Mouse (Mus musculus) urinary bladder, postnatal 4 days (tissue): ENCODE results near the gene Sept1.

Experiments
- DNase-seq, 2 experiments: peaks; one replicate each; pipeline ENCODE4 v3.0.0; 2021 to 2022; ENCODE audit warnings: low spot score in 2 of 2

Gene Sept1

GRCm38 (mm10) chr7:127218670-127219069 lies 14.3 kb downstream of the Sept1 start:
- no peak for DNase-seq

- DNase-seq = no peak
Observed at GRCm38 (mm10) chr7:127217901-127218642, 14.9 kb downstream of the Sept1 start.

GRCm38 (mm10) chr7:127217475-127217874 lies 15.5 kb downstream of the Sept1 start:
- no peak for DNase-seq

GRCm38 (mm10) chr7:127216307-127216706 lies 16.6 kb downstream of the Sept1 start:
- DNase-seq = no peak

GRCm38 (mm10) chr7:127214981-127215871 lies 17.7 kb downstream of the Sept1 start:
- peak in 1 of 2 experiments; percentile 64 for DNase-seq

- peak in 1 of 2 experiments; percentile 58 for DNase-seq
Observed at GRCm38 (mm10) chr7:127214521-127214920, 18.4 kb downstream of the Sept1 start.

- peak in 1 of 2 experiments; percentile 56 for DNase-seq
Observed at GRCm38 (mm10) chr7:127213930-127214329, 19.0 kb downstream of the Sept1 start.

- no peak for DNase-seq
Observed at GRCm38 (mm10) chr7:127213485-127213884, 19.4 kb downstream of the Sept1 start.

GRCm38 (mm10) chr7:127212432-127213250 lies 20.3 kb downstream of the Sept1 start:
- peak in 1 of 2 experiments; percentile 58 for DNase-seq

GRCm38 (mm10) chr7:127211014-127211745 lies 21.8 kb downstream of the Sept1 start:
- DNase-seq = no peak

- no peak for DNase-seq
Observed at GRCm38 (mm10) chr7:127210266-127210665, 22.7 kb downstream of the Sept1 start.

- no peak for DNase-seq
Observed at GRCm38 (mm10) chr7:127209851-127210250, 23.1 kb downstream of the Sept1 start.

- peak; percentile 92 for DNase-seq
Observed at GRCm38 (mm10) chr7:127208553-127209438, 24.1 kb downstream of the Sept1 start, which contains the start of gene Mylpf. TSS of gene Mylpf (plus strand) at chr7:127208890.

- DNase-seq = no peak
Observed at GRCm38 (mm10) chr7:127208295-127208552, 24.7 kb downstream of the Sept1 start, which contains the start of gene Tbc1d10b. TSS of gene Tbc1d10b (minus strand) at chr7:127208468.

- peak in 1 of 2 experiments; percentile 41 for DNase-seq
Observed at GRCm38 (mm10) chr7:127207374-127208294, 25.3 kb downstream of the Sept1 start.

- DNase-seq = no peak
Observed at GRCm38 (mm10) chr7:127206606-127207005, 26.3 kb downstream of the Sept1 start.

GRCm38 (mm10) chr7:127196484-127196883 lies 36.4 kb downstream of the Sept1 start:
- no peak for DNase-seq

- DNase-seq = peak; percentile 94 to 96
Observed at GRCm38 (mm10) chr7:127195544-127196295, 37.2 kb downstream of the Sept1 start, which contains the start of gene Cd2bp2. TSS of gene Cd2bp2 (minus strand) at chr7:127196050.
